Mouse (Mus musculus) ES-E14 (cell line): ENCODE results near the gene Tmem39b.

Experiments
- CHD2 ChIP-seq: IDR thresholded peaks from 2 replicates; pipeline ENCODE4 v1.6.1; 2014; ENCODE audit warnings: mild to moderate bottlenecking, low read depth, low read length, inconsistent platforms
- HCFC1 ChIP-seq: IDR thresholded peaks from 2 replicates; pipeline ENCODE4 v1.6.1; 2012; ENCODE audit warnings: low read length, inconsistent platforms, borderline replicate concordance; ENCODE audit not compliant: insufficient read depth
- MAFK ChIP-seq: IDR thresholded peaks from 2 replicates; pipeline ENCODE4 v1.6.1; 2014; ENCODE audit warnings: mild to moderate bottlenecking, low read depth, low read length, inconsistent platforms; ENCODE audit not compliant: insufficient read depth
- ZC3H11A ChIP-seq: IDR thresholded peaks from 2 replicates; pipeline ENCODE4 v1.6.1; 2012; ENCODE audit warnings: low read depth, mild to moderate bottlenecking, inconsistent platforms, low read length, borderline replicate concordance
- ZNF384 ChIP-seq: IDR thresholded peaks from 2 replicates; pipeline ENCODE4 v1.6.1; 2012; ENCODE audit warnings: low read depth, low read length, inconsistent platforms

- TF ChIP-seq ZNF384 (no peak), CHD2 (no peak), ZC3H11A (no peak), HCFC1 (no peak), MAFK (no peak)
Measured at GRCm38 (mm10) chr4:129743010-129743390, 46.4 kb upstream of the Tmem39b start.
